Mouse (Mus musculus): ENCODE measurements at regions not wholly inside any gene's neighbourhood (a gene's known extent, or its start where the extent isn't known, plus 50 kb on each side); places are given as distances from the start of the nearest gene placed in this dataset.

DNA sequence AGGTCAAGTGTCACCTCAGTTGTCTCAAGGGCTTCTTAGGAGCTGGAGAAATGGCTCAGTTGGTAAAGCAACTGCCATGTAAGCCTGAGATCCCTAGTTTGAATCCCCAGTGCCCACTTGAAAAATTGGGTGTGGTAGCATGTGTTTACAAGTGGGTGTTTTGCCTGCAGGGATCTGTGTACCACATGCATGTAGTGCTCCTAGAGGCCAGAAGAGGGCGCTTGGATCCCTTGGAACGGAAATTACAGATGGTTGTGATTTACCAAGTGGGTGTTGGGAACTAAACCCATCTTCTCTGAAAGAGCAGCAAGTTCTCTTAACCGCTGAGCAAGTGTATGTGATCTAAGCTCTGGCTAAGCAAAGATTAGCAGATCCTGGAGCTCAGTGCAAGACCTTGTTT lies 63.6 kb upstream of the Tut7 start:
- DNase-seq (ENCODE audit: low spot score), result no peak
- WGBS, result 60% methylated on average over 3 of the region's 3 CpGs

DNA sequence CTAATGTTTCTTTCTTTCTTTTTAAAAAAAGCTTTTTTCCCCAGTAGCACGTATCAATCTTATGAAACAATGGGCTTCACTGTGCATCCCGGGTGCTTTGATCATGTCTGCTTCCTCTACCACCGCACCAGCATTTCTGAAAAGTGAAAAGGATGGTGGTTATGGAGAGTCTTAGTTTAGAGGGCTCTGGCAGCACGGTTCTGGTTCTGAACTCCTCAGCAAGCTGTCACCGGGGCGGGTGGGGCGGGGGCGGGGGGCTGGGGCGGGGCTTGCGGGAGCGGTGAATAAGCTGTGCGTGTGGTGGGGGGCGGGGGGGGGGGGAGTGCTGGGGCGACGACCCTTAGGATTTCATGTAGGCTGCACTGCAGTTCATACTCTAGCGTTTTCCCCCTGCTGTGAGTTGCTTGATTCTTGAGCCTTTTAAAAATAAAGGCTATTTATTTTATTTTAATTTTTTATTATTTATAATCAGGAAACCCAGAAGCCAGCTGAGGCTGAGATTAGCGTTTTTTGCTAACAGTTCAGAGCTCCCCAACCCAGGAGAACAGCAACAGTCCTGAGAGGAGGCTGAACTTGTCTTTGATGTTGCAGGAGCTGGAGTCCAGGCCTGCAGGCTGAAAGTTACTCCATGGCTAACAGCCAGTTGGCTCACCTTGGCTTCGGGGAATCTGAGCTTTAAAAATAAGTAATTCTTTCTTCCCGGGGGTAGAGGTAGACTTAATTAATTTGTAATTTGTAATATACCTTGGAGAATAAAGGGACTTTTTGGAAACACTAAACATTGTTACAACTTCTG lies 59.2 kb upstream of the Tut7 start:
- H3K27ac ChIP-seq, result no peak overlapping the region; the same call in 1 of the 2 replicates

More for the DNA sequence above, 63.6 kb upstream of the Tut7 start:
- Histone ChIP-seq H3K36me3 (no peaks in the 10 kb centered on the region), H3K27me3 (ENCODE audit: insufficient read depth, poor library complexity, severe bottlenecking) (no peaks in the 10 kb centered on the region), H3K4me1 (peaks cover 24% of the 10 kb centered on the region), H3K27ac (no peak overlapping the region), H3K9me3 (no peaks in the 10 kb centered on the region), H3K4me3 (no peak overlapping the region)

GRCm38 (mm10) chr13:59880055-59880454 lies 57.1 kb upstream of the Tut7 start:
- no peaks in the 10 kb centered on the region for H3K27me3 ChIP-seq (ENCODE audit: insufficient read depth, poor library complexity, severe bottlenecking)
- no peaks in the 10 kb centered on the region for H3K9me3 ChIP-seq
- H3K4me1 ChIP-seq, result peaks cover 11% of the 10 kb centered on the region
- H3K4me3 ChIP-seq, result no peak overlapping the region
- no peak overlapping the region for H3K27ac ChIP-seq
- WGBS, result 83% methylated on average over 3 of the region's 3 CpGs
- DNase-seq (ENCODE audit: low spot score), result no peak
- H3K36me3 ChIP-seq, result no peaks in the 10 kb centered on the region

More for the DNA sequence above, 59.2 kb upstream of the Tut7 start:
- WGBS, result 46% methylated on average over 17 of the region's 19 CpGs
- H3K36me3 ChIP-seq, result no peaks in the 10 kb centered on the region
- no peak for DNase-seq (ENCODE audit: low spot score)
- H3K4me1 ChIP-seq, result peaks cover 4% of the 10 kb centered on the region; the same call in 1 of the 2 replicates
- H3K9me3 ChIP-seq, result no peaks in the 10 kb centered on the region
- no peak overlapping the region; the same call in 1 of the 2 replicates for H3K4me3 ChIP-seq
- H3K27me3 ChIP-seq (ENCODE audit: insufficient read depth, poor library complexity, severe bottlenecking), result no peaks in the 10 kb centered on the region

- Histone ChIP-seq H3K9me3 (no peaks in the 10 kb centered on the region), H3K27me3 (ENCODE audit: insufficient read depth, poor library complexity, severe bottlenecking) (no peaks in the 10 kb centered on the region), H3K27ac (no peak overlapping the region), H3K4me3 (no peak overlapping the region), H3K4me1 (peaks cover 7% of the 10 kb centered on the region; the same call in 1 of the 2 replicates), H3K36me3 (no peaks in the 10 kb centered on the region)
- WGBS, result 35% methylated on average over 2 of the region's 2 CpGs
- no peak for DNase-seq (ENCODE audit: low spot score)
Observed at GRCm38 (mm10) chr13:59875637-59876036, 52.7 kb upstream of the Tut7 start.

DNA sequence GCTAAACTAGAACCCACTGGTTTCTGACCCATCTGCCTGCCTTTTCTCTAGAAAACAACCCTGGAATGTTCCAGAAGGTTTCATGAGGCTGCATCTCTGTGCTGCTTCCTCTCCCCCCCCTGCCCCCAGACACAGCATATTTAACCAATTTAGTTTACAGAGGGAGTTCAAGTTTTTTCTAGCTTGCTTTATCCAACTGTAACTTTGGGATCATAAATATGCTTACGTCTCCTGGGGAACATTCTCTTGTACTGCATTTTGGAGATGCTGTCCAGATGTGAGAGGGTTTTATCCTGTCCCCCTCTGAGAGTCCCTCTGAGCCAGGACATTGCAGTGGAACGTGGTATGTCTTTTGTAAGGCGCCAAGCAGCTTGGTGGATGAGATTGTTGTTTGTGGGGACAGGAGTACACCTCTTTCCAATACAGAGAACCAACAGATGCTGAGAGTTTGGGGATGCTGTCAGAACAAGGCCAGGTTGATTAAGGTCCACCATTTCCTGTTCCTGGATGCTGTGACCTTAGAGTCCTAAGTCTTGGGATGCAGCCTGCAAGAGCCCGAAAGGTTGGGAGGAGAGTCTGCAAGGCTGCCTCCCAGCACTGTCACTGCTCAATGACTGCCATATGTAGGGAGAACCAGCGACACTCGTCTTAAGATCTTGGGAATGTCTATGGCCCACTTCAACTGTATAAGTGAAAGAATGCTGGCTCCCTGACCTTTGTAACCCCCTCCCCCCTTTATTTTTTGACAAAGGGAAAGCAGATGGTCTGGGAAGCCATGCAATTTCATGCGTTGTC lies 51.4 kb upstream of the Tut7 start:
- DNase-seq (ENCODE audit: low spot score), result no peak
- Histone ChIP-seq H3K9me3 (no peaks in the 10 kb centered on the region), H3K27me3 (ENCODE audit: insufficient read depth, poor library complexity, severe bottlenecking) (no peaks in the 10 kb centered on the region), H3K27ac (no peak overlapping the region), H3K4me1 (peaks cover 7% of the 10 kb centered on the region; the same call in 1 of the 2 replicates), H3K36me3 (no peaks in the 10 kb centered on the region), H3K4me3 (no peak overlapping the region)
- 65% methylated on average over 7 of the region's 7 CpGs for WGBS
